Mouse (Mus musculus): ENCODE results near the gene Vmac.

The Vmac gene

DNA sequence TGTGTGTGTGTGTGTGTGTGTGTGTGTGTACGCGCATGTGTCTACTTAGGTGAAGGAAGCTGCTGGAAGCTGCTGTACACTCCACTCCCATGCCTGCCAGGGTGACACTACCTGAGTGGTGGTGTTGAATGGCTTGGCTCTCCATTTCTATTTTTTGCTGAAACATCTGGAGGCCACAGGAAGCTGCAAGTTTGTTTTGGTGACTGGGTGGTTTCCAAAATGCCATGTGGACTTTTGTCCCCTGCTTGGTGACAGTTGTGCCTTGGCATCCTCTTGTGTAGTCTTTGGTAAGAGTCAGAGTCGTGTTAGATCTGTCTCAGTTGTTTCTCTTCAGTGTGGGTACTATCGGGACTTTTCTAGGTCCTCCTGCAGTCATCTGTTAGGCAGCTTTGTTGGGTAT, 31.0 kb downstream of the Vmac start:
- DNase-seq (ENCODE audit: low spot score in 2 of 2): no peak

DNA sequence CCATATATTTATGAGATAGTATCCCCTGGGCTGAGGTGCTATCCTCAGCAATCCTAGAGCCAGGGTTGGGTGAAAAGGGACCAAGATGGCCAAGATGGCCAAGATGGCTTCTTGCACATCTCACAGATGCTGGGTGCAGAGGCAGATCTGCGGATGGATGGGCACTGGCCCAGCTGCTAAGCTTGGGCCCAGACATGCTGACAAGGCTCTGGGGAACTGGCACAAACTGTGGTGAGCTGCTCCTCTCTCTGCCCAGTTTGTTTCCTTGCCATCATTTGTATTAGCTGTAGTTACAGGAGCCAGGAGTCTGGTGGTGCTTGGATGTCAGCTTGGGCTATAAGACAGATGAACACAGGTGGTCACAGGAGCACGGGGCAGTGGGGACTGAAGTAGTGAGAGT, 33.2 kb downstream of the Vmac start:
- no peak for DNase-seq (ENCODE audit: low spot score in 2 of 2)

DNA sequence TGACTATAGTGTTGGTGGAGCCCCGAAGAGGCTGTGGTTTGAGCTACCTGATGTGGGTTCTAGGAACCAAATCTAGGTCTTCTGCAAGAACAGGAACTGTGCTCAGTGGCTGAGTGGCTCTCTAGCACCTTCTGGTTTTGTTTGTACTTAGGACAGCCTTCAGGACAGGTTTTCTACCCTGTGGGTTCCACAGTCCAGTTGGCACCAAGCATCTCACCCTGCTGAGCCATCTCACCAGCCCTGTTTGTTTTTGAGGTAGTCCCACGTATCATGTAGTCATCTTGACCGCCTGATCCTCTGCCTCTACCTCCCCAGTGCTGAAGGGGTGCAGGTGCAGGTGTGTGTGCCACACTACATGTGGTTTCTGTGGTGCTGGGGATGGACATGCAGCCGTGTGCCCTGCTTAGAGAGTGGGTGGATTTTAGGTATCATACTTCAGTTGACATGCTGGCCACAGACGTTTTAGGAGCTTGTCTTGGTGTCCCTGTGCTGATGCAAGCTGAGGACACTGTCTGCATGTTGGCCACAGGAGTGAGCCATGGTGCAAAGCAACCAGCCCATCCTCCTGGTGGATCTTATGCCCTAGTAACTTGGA, 34.2 kb downstream of the Vmac start:
- DNase-seq (ENCODE audit: low spot score in 2 of 2): no peak

DNA sequence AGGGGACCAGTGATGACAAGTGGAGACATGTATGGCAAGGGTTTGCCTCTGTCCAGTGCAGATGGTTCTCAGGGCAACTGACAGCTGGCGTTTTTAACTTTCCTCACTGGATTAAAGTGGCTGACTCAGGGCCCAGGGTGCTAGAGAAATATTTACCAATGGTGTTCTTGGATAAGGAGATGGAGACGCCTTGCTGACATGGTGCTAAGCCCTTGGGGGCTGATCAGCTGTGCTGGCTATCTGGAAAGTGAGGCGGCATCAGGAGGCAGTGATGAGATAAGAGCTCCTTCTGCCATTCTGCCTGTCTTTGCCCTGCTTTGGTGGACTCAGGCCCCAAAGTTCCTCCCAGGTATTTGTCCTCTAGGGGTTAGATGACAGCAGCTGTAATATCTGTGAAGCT, 34.9 kb downstream of the Vmac start:
- DNase-seq (ENCODE audit: low spot score in 2 of 2): no peak

DNA sequence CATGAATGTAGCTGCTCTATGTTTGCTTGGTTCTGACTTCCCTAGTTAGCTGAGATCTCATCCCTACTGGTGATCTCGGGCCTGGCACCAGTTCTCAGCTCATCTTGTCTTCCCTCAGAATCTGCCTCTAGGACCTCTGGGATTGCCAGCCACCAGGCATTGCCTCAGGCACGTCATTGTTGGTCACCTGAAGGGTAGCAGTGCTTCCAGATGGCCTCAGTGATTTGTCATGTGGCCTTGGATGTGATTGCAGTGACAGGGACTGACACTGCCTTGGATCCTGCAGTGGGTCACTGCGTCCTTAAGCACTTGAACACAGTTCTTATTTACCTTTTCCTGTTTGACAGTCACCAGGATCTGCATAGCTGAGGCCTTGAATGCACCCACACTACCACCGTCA, 36.0 kb downstream of the Vmac start:
- DNase-seq (ENCODE audit: low spot score in 2 of 2): no peak

DNA sequence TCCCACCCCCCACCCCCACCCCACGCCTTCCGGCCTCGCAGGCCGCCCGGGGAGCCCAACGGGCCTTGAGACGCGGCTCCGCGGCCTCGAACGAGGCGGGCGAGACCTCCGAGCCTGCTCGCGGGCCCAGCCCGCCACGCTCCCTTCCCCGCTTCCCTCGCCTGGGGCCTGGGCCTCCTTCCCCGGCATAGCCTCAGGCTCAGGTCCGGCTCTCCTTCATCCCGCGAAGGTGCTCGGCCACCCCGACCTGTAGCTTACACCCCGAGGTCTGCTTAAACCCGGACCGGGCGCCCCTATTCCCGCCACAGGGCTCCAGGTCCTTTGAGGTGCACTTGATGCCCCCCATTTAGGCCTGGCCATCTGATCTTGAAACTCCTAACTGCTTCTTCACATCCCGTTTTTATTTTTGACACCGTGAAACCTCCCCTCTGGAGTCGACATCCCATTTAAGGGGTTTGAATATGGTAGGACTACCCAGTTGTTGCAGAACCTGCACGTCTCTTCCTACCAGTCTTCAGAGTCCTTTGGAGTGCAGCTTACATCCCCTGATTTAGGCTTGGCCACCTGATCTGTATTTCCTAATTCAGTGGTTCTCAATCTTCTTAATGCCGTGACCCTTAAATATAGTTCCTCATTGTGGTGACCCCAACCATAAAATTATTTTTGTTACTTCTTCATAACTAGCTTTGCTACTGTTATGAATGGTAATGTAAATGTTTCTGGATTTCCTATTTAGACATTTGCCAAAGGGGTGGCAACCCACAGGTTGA, 44.0 kb downstream of the Vmac start:
- DNase-seq (ENCODE audit: low spot score in 2 of 2): peak in 1 of 2 experiments; percentile 42

DNA sequence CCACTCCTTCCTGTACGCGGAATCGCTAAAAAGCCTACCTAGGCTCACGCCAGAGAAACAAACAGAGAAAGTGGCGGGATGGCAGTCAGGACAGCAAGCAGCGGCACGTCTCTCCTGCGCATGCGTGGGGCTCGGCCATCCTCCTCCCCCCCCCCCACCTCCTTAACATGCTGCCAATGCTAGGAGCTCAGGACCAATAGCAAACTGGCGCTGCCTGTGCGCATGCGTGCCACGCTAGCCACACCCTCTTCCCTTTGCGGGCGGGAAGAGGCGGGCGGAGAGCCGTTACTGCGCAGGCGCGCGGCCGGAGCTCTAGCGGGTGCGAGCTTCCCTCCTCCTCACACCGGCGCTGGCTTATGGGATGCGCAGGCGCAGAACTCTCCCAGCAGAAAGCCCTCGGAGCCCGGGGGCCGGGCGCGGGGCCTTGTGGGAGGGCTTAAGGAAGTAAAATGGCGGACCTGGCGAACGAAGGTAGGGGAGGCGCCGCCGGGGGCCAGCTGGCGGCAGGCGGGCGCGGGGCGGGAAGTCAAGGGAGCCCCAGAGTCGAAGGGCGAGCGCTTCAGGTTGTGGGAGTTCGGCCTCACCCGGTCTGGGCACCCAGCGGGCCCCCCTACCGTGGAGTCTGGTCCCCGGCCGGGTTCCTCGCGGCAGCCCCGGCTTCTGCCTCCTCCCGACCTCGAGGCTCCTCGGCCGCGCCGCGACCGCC, 44.7 kb downstream of the Vmac start, which contains the start of gene Ranbp3:
TSS of gene Ranbp3 (plus strand) at position 354 of the 706 bp plus-strand sequence.
- DNase-seq (ENCODE audit: low spot score in 2 of 2): peak; percentile 99 to 100

DNA sequence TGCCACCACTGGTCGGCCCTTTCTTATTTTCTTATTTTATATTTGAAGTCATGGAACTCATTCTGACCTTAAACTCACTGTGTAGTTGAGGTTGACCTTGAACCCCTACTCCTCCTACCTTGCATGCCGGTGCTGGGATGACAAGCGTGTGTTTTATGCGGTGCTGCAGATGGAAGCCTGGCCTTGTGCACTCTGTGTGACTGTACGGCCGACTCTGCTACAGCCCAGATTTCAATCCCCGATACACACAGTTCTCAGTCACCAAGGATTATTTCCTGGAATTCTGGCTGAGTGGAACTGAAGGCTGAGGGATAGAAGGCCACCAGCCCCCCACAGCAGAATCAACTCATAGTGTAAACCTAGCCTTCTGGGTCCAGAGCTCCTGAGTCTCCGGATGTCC, 48.1 kb downstream of the Vmac start:
- no peak for DNase-seq (ENCODE audit: low spot score in 2 of 2)

DNA sequence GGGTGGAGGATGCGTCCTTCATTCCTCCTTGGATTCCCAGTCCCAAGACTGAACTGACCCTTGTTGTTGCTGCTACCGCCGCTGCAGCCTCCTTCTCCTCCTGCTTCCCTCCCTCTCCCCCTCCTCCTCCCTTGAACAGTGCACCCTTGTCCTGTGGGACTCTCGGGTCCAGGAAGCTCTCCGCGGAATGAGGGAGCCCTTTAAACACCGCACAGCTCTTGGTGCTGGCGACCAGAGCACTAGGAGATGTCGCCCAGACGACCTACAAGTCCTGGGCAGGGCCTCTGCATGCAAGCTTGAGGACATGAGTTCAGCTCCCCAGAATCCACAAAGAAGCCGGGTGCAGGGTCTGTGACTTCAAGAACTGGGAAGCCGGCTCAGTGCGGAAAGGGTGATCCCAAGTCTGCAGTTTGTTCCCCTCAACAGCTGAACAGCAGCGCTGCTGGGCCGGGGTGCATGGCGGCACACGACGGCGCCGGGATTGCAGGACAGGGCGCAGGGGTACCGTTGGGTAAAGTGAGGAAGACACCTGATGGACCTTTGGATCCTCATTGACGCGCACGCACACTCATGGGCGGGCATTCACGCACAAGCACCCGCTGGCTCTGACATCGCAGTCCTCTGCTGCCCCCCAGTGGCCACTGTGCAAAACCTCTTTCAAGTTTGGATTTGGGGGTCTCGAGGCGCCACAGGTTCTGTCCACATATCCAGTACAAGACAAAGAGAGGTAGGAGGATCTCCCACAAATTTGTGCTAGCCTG, 49.3 kb downstream of the Vmac start:
- DNase-seq (ENCODE audit: low spot score in 2 of 2): peak; percentile 59 to 84

DNA sequence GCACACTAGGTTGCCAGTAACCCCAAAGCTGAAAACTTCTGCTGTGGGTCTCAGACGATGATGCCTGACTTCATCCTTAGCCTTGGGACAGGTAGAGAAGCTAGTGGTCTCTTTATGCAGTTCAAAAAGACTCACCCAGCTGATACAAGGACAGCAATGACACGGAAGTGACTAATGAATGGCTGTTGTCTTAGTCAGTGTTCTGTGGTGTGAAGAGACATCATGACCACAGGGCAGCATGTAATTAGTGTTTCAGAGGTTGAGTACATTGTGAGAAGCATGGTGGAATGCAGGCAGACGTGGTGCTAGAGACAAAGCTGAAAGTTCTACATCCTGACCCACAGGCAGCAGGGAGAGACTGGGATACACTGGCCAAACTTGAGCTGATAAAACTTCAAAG, 50.2 kb downstream of the Vmac start:
- no peak for DNase-seq (ENCODE audit: low spot score in 2 of 2)

DNA sequence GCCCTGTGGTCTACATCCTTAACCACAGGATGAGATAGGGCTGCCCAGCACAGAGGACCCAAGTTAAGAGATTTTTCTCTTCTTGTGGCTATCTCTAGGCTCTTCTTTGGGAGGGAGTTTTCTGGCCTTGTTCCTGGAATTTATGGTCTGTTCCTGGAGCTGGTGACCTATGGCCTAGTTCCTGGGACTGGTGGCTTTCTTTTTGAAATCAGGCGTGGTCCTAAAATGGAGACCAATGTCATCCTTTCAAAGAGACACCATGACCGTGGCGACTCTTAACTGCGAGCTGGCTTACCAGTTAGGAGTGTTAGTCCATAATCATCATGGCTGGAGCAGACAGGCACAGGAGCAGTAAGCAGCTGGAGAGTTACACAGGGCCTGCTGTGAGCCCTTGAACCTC, 51.4 kb downstream of the Vmac start:
- DNase-seq (ENCODE audit: low spot score in 2 of 2): no peak

DNA sequence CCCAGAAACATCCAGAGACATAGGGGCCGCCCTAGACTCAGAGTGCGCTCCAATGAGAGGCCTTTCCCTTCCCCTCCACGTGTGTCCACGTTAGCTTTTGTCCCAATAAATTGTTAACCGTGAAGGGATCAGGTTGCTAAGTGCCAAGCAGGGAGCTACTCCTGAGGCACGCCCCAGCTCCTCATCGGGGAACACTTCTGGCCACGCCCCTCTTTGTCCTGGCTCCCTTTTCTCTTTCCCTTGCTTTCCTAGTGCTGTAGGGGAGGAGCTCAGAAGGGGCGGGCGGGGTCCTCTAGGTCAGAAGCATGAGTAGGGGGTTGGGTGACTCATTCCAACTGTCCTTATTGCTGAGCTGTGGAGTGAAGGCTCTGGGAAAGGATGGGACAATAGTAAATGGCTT, 53.5 kb downstream of the Vmac start:
- no peak for DNase-seq (ENCODE audit: low spot score in 2 of 2)
